Mouse (Mus musculus) stomach, postnatal 0 days (tissue): Measurements from ENCODE around the gene Spon2.

Experiments used
- CTCF ChIP-seq: IDR thresholded peaks from 2 replicates; pipeline ENCODE4 v1.5.1; 2016; ENCODE audit warnings: antibody characterized with exemption, low read depth, mild to moderate bottlenecking, moderate library complexity
- EP300 ChIP-seq: optimal IDR thresholded peaks from 2 replicates; pipeline ENCODE3; 2016; ENCODE audit warnings: antibody characterized with exemption

- TF ChIP-seq CTCF (peak; percentile 72), EP300 (no peak)
These were observed 29.1 kb upstream of the Spon2 start for GRCm38 (mm10) chr5:33247387-33247786.
